Mouse (Mus musculus) E14TG2a.4 (cell line): Measurements from ENCODE around the gene Palm.

Experiments used
- H3K27me3 ChIP-seq: 2 replicates; pipeline ENCODE4 v1.6.1; 2014; ENCODE audit warnings: low read length, control low read depth; ENCODE audit not compliant: insufficient read depth
- H3K36me3 ChIP-seq: 2 replicates; pipeline ENCODE4 v1.6.1; 2014; ENCODE audit warnings: low read length, control low read depth; ENCODE audit not compliant: insufficient read depth
- H3K4me1 ChIP-seq: replicated peaks from 2 replicates; pipeline ENCODE4 v1.6.1; 2014; ENCODE audit warnings: low read depth, low read length, control low read depth
- H3K4me3 ChIP-seq: replicated peaks from 2 replicates; pipeline ENCODE4 v1.5.1; 2014; ENCODE audit warnings: mild to moderate bottlenecking, low read length
- H3K9me3 ChIP-seq: 2 replicates; pipeline ENCODE4 v1.6.1; 2014; ENCODE audit warnings: low read length, control low read depth
- CTCF ChIP-seq: conservative IDR thresholded peaks from 2 replicates; pipeline ENCODE4 v1.5.1; 2014; ENCODE audit warnings: low read length
- NANOG ChIP-seq: IDR thresholded peaks from 2 replicates; pipeline ENCODE4 v1.6.1; 2014; ENCODE audit warnings: borderline replicate concordance, low read length, mixed read lengths
- POU5F1 ChIP-seq: IDR thresholded peaks from 2 replicates; pipeline ENCODE4 v1.6.1; 2014; ENCODE audit warnings: low read length, borderline replicate concordance

The Palm gene

DNA sequence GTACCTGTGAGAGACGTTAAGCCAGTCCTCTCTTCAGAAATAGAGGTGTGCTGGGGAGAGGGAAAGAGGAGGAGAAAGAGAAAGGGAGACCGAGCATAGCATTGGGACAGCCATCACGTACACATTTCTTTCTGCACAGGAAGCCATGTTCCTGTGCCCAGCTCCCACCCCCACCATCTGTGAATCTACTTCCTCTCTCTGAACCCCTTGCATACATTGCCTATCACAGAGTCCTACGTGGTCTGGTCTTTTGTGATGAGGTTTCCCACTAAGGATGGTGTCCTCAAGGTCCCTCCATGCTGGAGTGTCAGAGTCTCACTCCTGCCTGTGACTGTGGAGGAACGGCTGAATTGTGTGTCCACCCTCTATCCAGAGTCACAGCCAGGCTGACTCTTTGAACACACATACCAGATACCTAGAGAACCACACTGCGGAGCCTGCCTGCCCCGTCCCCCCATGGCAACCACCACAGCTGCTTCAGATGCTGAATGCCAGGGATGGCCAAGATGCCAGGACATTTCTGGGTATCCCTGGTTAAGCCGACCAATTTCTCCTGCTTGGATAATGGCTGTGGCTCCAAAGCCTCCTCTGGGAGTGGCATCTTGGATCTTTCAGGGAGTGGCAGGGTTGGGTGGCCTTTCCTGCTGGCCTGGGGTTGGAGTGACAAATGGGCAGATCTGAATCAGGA lies 56.7 kb downstream of the Palm start:
- no peaks in the 10 kb centered on the region for H3K9me3 ChIP-seq
- TF ChIP-seq NANOG, result no peak
- no peak for TF ChIP-seq CTCF
- no peak for TF ChIP-seq POU5F1
- peaks cover 57% of the 10 kb centered on the region for H3K4me1 ChIP-seq
- peaks cover 6% of the 10 kb centered on the region for H3K36me3 ChIP-seq
- H3K4me3 ChIP-seq, result peak overlapping the region; percentile 20
- no peaks in the 10 kb centered on the region for H3K27me3 ChIP-seq

DNA sequence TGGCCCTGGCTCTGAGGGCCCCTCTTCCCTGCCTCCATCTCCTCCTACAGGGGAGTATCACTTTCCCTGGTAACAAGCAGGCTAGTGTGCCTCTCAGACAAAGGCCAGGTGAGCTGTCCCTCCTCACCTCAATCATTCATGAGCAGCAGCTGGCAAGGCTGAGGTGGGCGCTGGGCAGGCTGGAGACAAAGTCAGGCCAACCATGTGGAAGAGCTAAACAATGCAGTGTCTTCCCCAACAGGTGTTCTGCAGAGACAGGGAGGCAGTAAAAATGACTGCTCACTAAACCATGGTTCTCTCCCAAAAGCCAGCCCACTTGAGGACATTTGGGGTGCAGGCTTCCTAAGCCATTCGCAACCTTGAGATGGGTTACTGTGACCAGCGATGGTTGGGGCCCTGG lies 58.3 kb downstream of the Palm start:
- Histone ChIP-seq H3K36me3 (peaks cover 20% of the 10 kb centered on the region), H3K4me1 (peaks cover 63% of the 10 kb centered on the region), H3K4me3 (peak overlapping the region; percentile 86), H3K9me3 (no peaks in the 10 kb centered on the region), H3K27me3 (no peaks in the 10 kb centered on the region)
- TF ChIP-seq CTCF (no peak), POU5F1 (no peak), NANOG (no peak)

DNA sequence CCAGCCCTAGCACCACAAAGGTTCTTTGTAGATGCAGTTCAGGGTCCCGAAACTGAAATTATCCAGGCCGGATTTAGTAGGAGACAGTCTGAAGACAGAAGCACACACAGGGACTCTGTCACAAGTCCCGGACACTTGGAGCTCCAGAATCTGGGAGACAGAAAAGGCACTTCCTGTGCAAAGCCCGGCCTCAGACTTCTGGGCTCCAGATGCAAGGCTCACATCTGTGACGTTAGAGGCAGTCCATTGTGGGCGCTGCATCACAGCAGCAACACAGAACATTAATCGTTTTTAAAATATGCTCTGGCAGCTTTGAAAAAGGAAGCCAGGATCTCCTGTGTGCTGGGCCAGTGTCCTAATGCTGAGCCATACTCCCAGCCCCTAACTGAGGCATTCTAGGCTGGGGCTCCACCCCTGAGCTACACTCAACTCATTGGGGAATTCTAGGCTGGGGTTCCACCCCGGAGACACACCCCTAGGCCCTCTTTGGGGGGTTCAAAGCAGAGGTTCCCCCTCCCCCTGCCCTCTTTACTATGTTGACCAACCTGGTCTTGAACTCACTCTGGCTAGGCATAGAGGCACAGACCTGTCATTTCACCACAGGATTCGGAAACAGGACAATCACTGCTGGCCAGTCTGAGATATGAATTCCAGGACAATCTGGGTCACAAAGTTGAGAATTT lies 58.9 kb downstream of the Palm start:
- no peaks in the 10 kb centered on the region for H3K9me3 ChIP-seq

DNA sequence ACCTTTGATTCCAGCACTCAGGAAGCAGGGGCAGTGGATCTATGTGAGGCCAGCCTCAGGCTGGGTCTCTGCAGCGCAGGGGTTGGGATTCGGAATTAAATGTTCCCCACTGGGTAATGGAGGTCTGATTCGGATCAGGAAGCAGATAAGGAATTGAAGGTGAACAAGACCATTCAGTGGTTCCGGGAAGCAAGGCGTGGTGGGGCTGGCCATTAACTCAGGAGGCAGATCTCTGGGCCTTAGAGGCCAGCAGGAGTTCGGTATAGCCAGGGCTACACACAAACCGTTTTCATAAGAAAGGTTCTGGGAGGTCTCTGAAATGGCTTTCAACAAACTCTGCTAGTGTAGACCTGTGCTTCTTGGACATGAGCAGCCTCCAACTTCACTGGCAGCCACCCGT lies 59.5 kb downstream of the Palm start:
- peaks cover 31% of the 10 kb centered on the region for H3K36me3 ChIP-seq
- no peaks in the 10 kb centered on the region for H3K27me3 ChIP-seq
- TF ChIP-seq NANOG (no peak), POU5F1 (no peak), CTCF (no peak)
- H3K9me3 ChIP-seq, result no peaks in the 10 kb centered on the region
- peak overlapping the region; percentile 86 for H3K4me3 ChIP-seq
- peaks cover 69% of the 10 kb centered on the region for H3K4me1 ChIP-seq

More for the DNA sequence above, 58.9 kb downstream of the Palm start:
- peak overlapping the region; percentile 86 for H3K4me3 ChIP-seq
- peaks cover 26% of the 10 kb centered on the region for H3K36me3 ChIP-seq
- H3K27me3 ChIP-seq, result no peaks in the 10 kb centered on the region
- TF ChIP-seq NANOG (no peak), POU5F1 (no peak), CTCF (no peak)
- H3K4me1 ChIP-seq, result peaks cover 69% of the 10 kb centered on the region

DNA sequence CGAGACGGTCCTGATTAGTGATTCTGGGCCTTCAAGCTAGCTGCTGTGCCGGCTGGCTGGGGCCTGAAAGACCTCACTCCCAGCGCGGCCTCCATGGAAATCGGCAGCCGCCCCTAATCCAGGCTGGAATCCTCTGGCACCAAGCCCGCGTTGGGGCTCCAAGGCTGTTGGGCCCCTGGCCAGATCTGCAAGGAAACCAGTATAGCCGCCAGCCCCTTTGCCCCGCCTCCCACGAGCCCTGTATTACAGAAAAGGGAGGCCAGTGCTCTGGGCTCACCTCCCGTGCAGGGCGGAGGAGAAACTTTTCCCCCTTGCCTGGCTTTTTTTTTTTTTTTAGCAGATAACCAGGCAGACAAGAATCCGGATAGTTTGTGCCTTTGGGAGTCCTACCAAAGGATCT lies 60.0 kb downstream of the Palm start:
- H3K36me3 ChIP-seq, result peaks cover 37% of the 10 kb centered on the region
- TF ChIP-seq CTCF (no peak), NANOG (no peak), POU5F1 (no peak)
- no peaks in the 10 kb centered on the region for H3K27me3 ChIP-seq
- H3K4me3 ChIP-seq, result peak overlapping the region; percentile 86
- no peaks in the 10 kb centered on the region for H3K9me3 ChIP-seq
- H3K4me1 ChIP-seq, result peaks cover 69% of the 10 kb centered on the region

DNA sequence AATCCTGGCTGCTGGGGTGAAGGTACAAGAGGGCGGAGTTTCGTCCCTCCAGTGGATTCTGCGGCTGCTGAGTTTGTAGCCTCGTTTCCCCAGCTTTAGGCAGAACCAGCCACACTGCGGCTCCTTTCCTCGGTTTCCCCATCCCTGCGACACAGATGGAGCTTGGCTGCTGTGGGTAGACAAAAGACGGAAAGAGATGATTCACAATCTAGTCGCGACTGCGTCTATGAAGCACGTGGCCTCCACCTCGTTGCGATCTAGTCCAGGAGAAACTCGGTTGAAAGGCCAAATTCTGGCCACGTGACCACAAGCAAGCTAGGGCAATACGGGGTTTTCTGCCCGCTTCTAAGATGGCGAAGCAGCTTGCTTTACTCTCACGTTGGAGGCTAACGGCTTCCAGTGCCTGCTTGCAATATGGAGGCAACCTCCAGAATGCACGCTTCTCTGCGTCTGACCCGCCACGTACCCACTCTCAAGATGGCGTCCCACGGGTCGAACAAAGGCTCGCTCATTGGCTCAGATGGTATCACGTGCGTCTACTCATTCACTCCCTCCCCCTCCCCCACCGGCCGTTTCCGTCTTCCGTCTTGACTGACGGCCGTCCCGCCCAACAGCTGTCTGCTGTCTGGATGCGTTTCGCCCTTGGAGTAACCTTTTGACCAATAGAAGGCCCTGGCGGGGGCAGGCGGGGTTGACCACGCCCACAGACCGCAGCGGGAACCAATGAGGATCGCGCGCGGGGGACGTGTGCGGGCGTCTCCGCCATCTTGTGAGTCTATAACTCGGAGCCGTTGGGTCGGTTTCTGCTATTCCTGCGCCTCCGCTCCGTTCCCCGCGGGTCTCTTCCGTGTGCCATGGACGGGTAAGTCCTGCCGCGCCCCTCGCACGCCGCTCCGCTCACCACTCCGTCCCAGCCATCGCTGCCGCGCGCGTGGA lies 60.8 kb downstream of the Palm start, which contains the start of gene Ptbp1:
Gene Ptbp1, plus strand, starts transcription at position 568 of the 936 bp plus-strand sequence.
- no peaks in the 10 kb centered on the region for H3K9me3 ChIP-seq
- peaks cover 74% of the 10 kb centered on the region for H3K4me1 ChIP-seq
- H3K4me3 ChIP-seq, result peak within 1 kb of the TSS; percentile 97
- no peaks in the 10 kb centered on the region for H3K27me3 ChIP-seq
- H3K36me3 ChIP-seq, result peaks cover 44% of the 10 kb centered on the region
- TF ChIP-seq NANOG (peak; percentile 19; the same call in 1 of the 2 replicates), CTCF (no peak)

DNA sequence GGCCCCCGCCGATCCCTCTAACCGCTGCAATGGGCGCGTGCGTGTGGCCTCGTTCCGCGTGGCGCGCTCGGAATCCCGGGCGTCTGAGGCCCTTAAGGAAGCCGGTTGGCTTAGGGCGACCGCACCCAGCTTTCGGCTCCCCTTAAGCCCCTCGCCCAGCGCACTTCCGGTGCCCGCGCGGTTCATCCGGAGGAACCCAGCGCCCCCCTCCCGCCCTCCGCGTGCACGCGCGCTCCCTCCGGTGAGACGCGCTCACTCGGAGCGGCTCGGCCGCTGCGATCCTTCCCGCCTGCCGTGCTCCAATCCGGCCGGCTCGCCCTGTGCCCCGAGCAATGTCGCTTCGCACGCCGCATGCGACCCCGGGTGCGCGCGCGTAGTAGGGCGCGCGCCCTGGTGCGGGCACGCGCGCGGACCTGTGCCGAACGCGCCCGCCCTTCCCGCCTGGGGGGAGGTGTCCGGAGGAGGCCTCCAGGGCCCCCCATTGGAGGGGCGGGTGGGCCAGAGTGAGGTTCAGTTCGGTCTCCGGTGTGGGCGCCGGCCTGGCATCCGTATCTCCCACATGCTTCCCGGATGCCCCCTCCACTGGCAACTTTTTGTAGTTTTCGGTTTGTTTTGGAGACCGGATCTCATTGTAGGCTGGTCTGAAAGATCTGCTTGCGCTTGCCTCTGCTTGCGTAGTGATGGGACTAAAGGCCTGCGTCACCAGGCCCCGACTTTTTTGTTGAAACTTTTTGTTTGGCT lies 61.6 kb downstream of the Palm start:
- Histone ChIP-seq H3K4me3 (peak overlapping the region; percentile 97), H3K36me3 (peaks cover 52% of the 10 kb centered on the region), H3K9me3 (no peaks in the 10 kb centered on the region), H3K27me3 (no peaks in the 10 kb centered on the region), H3K4me1 (peaks cover 74% of the 10 kb centered on the region)
- no peak for TF ChIP-seq NANOG
- no peak for TF ChIP-seq POU5F1
- TF ChIP-seq CTCF, result no peak
